Mouse (Mus musculus): Measurements from ENCODE around the gene Zfp54. TPM values are rescaled to one million over a fixed set of nuclear protein-coding genes. Genes with fewer than 3 reads are reported as not detected.

Gene Zfp54
- 1 to 10 TPM; 2.5 to 4.0 TPM for total RNA-seq (2023)

GRCm38 (mm10) chr17:21422664-21423599, at the start of gene Zfp54:
TSS of gene Zfp54 (plus strand) at chr17:21423227.

GRCm38 (mm10) chr17:21383391-21384056, 39.5 kb upstream of the Zfp54 start, which contains the start of gene Zfp677:
TSS of gene Zfp677 (plus strand) at chr17:21383748.

DNA sequence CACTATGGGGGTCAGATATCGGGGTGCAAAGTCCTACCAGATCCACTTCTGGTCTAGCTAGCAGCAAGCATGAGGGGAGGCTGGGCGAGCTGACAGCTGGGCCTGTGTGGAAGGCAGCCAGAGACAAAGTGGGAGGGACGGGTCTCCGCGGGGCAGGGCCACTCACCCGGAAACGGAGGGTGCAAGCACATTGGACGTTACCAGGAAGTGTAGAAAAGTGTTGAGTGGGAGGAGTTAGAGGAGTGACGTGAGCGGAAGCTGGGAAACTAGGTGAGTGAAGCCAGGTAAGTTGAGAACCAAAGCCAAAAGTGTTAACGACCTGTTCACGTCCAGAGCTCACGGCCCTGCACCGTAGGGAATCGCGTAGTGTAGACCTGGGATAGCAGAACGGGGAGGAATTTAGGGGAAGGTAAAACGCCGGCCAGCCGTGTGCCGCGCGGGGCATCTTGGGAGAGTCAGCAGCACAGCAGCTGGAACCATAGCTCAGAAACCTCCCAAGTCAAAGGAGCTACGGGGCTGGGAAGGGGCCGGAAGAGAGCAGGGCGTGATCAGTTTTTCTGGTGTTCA, 27.2 kb downstream of the Zfp54 start, which contains the start of gene Zfp51:
Gene Zfp51 (plus strand): TSS at position 237 of the 567 bp plus-strand sequence.

Other genes with a start within 250 kb of the Zfp54 start
- gene Vmn1r234, start 197.1 kb upstream of the Zfp54 start, total RNA-seq (2023) = not detected
- not detected for gene Vmn1r235, start 166.8 kb upstream of the Zfp54 start, total RNA-seq (2023)
- gene Vmn1r236, start 140.3 kb upstream of the Zfp54 start, total RNA-seq (2023) = not detected
- not detected for gene Vmn1r237, start 111.4 kb upstream of the Zfp54 start, total RNA-seq (2023)
- 1 to 10 TPM; 3.7 to 5.6 TPM for gene Zfp677, start 39.5 kb upstream of the Zfp54 start, total RNA-seq (2023)
- gene Zfp51, start 27.1 kb downstream of the Zfp54 start, total RNA-seq (2023) = 10 to 100 TPM; 13.3 to 15.6 TPM
- gene Zfp53, start 65.8 kb downstream of the Zfp54 start, total RNA-seq (2023) = 10 to 100 TPM; 11.8 to 18.1 TPM
- gene Zfp52, start 112.3 kb downstream of the Zfp54 start, total RNA-seq (2023) = 10 to 100 TPM; 18.5 to 21.7 TPM
- gene Zfp948, start 143.8 kb downstream of the Zfp54 start, total RNA-seq (2023) = 1 to 10 TPM; 2.2 to 2.9 TPM
- 10 to 100 TPM; 10.3 to 11.1 TPM for gene Zfp983, start 227.4 kb downstream of the Zfp54 start, total RNA-seq (2023)